Mouse (Mus musculus) CH12.LX (cell line): ENCODE measurements around the gene Mvp.

Experiments
- CTCF ChIP-seq, 2 experiments: IDR thresholded peaks in 1 of 2; conservative IDR thresholded peaks in 1 of 2; 2 replicates each; pipeline ENCODE4 v1.5.1; 2011 to 2012; ENCODE audit warnings: low read depth in 2 of 2, low read length in 2 of 2, improper control_type of control experiment in 1 of 2, inconsistent platforms in 1 of 2, mild to moderate bottlenecking in 1 of 2, moderate library complexity in 1 of 2
- EP300 ChIP-seq: IDR thresholded peaks from 2 replicates; pipeline ENCODE4 v1.6.1; 2011; ENCODE audit warnings: low read length, improper control_type of control experiment
- MEF2A ChIP-seq: IDR thresholded peaks from 2 replicates; pipeline ENCODE4 v1.6.1; 2014; ENCODE audit warnings: low read depth, mild to moderate bottlenecking, inconsistent platforms, low read length, improper control_type of control experiment, borderline replicate concordance
- POLR2AphosphoS2 ChIP-seq: IDR thresholded peaks from 2 replicates; pipeline ENCODE4 v1.6.1; 2011; ENCODE audit warnings: low read depth, low read length, improper control_type of control experiment
- RAD21 ChIP-seq: IDR thresholded peaks from 2 replicates; pipeline ENCODE4 v1.6.1; 2011; ENCODE audit warnings: low read depth, mild to moderate bottlenecking, low read length, improper control_type of control experiment, moderate library complexity
- TBP ChIP-seq: conservative IDR thresholded peaks from 2 replicates; pipeline ENCODE4 v1.6.1; 2011; ENCODE audit warnings: low read depth, low read length, improper control_type of control experiment
- TCF12 ChIP-seq: IDR thresholded peaks from 2 replicates; pipeline ENCODE4 v1.6.1; 2014; ENCODE audit warnings: low read depth, mild to moderate bottlenecking, inconsistent platforms, low read length, improper control_type of control experiment

GRCm38 (mm10) chr7:127027885-127028284 lies 13.5 kb upstream of the Mvp start:
- no peak for TF ChIP-seq MEF2A
- TF ChIP-seq EP300: no peak
- TF ChIP-seq CTCF (conservative IDR thresholded peaks at IDR 0.05 in 1 of 2, IDR thresholded peaks at IDR 0.05 in 1 of 2; ENCODE audit: low read depth in 2 of 2, low read length in 2 of 2): no peak
- TF ChIP-seq TBP: no peak
- TF ChIP-seq POLR2AphosphoS2: no peak
- TF ChIP-seq RAD21: no peak
- TF ChIP-seq TCF12: no peak
